Mouse (Mus musculus) lung, postnatal 14 days (tissue): ENCODE results near the gene Pank3.
"Not testable (repeated sequence)": the region's sequence is repeated elsewhere in the genome, so short reads cannot be mapped to it uniquely, and the experiment has no call there.

Experiments
- DNase-seq: peaks from one replicate; pipeline ENCODE4 v3.0.0; 2021

Pank3 gene

GRCm38 (mm10) chr11:35782444-35782843, 13.2 kb downstream of the Pank3 start:
- DNase-seq, result no peak

- no peak for DNase-seq
These were observed 13.8 kb downstream of the Pank3 start for GRCm38 (mm10) chr11:35783038-35783437.

- no peak for DNase-seq
These were observed 14.7 kb downstream of the Pank3 start for GRCm38 (mm10) chr11:35784002-35784401.

- DNase-seq, result no peak
These were observed 15.3 kb downstream of the Pank3 start for GRCm38 (mm10) chr11:35784537-35784936.

GRCm38 (mm10) chr11:35788443-35788842, 19.2 kb downstream of the Pank3 start:
- DNase-seq, result no peak

GRCm38 (mm10) chr11:35792800-35793199, 23.5 kb downstream of the Pank3 start:
- not testable (repeated sequence) for DNase-seq

- DNase-seq, result no peak
These were observed 28.6 kb downstream of the Pank3 start for GRCm38 (mm10) chr11:35797751-35798494.

- DNase-seq, result no peak
These were observed 29.2 kb downstream of the Pank3 start for GRCm38 (mm10) chr11:35798495-35798820.

GRCm38 (mm10) chr11:35798874-35799273, 29.6 kb downstream of the Pank3 start, which contains the start of gene Fbll1:
Fbll1 (minus strand) TSS chr11:35798884.
- DNase-seq, result peak; percentile 47

GRCm38 (mm10) chr11:35801332-35801731, 32.0 kb downstream of the Pank3 start:
- DNase-seq, result no peak

GRCm38 (mm10) chr11:35811458-35811857, 42.2 kb downstream of the Pank3 start:
- DNase-seq, result no peak

GRCm38 (mm10) chr11:35816316-35816715, 47.0 kb downstream of the Pank3 start:
- no peak for DNase-seq

GRCm38 (mm10) chr11:35827714-35828113, 58.4 kb downstream of the Pank3 start:
- no peak for DNase-seq

GRCm38 (mm10) chr11:35832139-35832538, 62.9 kb downstream of the Pank3 start:
- DNase-seq, result no peak

GRCm38 (mm10) chr11:35833270-35833669, 64.0 kb downstream of the Pank3 start:
- DNase-seq, result no peak

- peak; percentile 95 for DNase-seq
These were observed 64.9 kb downstream of the Pank3 start, which contains the start of gene Rars for GRCm38 (mm10) chr11:35834022-35834760. Rars (minus strand) TSS chr11:35834506.

GRCm38 (mm10) chr11:35837156-35838126, 68.2 kb downstream of the Pank3 start:
- no peak for DNase-seq

GRCm38 (mm10) chr11:35838345-35839338, 69.4 kb downstream of the Pank3 start:
- peak; percentile 91 for DNase-seq

GRCm38 (mm10) chr11:35840282-35840681, 71.0 kb downstream of the Pank3 start:
- DNase-seq, result no peak

GRCm38 (mm10) chr11:35840806-35841205, 71.5 kb downstream of the Pank3 start:
- not testable (repeated sequence) for DNase-seq
